Mouse (Mus musculus): ENCODE data around the gene Epb41l3. TPM values are rescaled to one million over a fixed set of nuclear protein-coding genes. Genes with fewer than 3 reads are reported as not detected.

The Epb41l3 gene
- polyA plus RNA-seq, 1 experiment, result 176 TPM

DNA sequence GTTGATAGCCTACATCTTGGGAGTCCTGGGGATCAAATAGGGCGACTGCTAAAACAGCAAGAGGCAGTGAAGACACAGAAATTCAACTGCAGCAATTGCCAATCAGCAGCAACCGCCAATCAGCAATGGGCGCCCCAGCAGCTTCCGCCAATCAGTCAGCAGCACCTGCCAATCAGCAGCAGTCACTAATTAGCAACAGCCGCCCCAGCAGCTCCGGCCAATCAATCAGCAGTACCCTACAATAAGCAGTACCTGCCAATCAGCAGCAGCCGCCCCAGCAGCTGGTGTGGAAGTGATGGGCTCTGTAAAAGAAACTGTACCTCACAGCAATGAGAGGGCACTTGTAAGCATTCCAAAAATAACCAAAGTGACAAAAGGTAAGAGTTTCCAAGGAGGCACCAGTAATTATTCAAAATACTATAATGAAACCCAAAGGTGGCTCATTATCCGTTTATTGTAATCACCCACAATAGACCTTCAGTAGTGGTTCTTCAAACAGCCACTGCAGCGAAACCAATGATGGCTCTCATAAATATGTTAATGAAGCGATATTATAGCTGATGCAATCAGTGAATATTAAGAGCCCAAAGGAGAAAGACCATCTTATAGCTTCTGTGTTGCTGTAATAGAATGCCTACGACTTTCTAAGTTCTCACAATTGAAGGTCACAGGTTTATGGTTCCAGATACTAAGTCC is 228.2 kb downstream of the Epb41l3 start:
- H3K27me3 ChIP-seq (ENCODE audit: control insufficient read depth, insufficient read depth, low read length), result no peaks in the 10 kb centered on the region; the same call in 1 of the 2 replicates
- no peak overlapping the region for H3K27ac ChIP-seq (ENCODE audit: insufficient read depth, low read depth, low read length)
- H3K4me1 ChIP-seq (ENCODE audit: control insufficient read depth, insufficient read depth, insufficient read length, low read length), result no peaks in the 10 kb centered on the region
- TF ChIP-seq CTCF (IDR thresholded peaks at IDR 0.05; ENCODE audit: extremely low read depth, insufficient read length, insufficient replicate concordance, low read depth, low read length) (no peak), POLR2A (IDR thresholded peaks at IDR 0.05; ENCODE audit: low read depth, low read length) (no peak)
- WGBS, result 79% methylated on average over 11 of the region's 11 CpGs
- H3K4me3 ChIP-seq (ENCODE audit: low read depth, low read length), result no peak overlapping the region
- no peaks in the 10 kb centered on the region for H3K36me3 ChIP-seq (ENCODE audit: control insufficient read depth, insufficient read depth, low read length)

DNA sequence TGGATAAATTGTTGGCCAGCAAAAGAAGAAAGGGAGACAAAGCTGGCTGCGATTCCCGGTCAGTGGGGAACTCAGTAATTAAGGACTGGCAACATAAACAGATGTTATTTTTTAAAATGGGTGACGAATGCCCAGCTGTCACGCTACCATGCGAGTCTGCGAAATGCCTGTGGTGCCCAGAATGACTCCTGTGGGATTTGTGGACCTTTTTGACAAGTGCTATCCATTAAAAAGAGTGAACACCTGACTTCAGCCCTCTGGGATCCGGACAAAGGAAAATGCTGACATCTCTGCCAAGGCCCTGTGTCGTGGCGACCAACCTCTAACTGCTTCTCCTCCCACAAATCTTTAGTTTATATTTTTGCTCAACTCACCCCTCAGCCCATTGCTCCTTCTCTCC is 232.2 kb downstream of the Epb41l3 start:
- H3K36me3 ChIP-seq (ENCODE audit: control insufficient read depth, insufficient read depth, low read length), result no peaks in the 10 kb centered on the region
- H3K27me3 ChIP-seq (ENCODE audit: control insufficient read depth, insufficient read depth, low read length), result no peaks in the 10 kb centered on the region; the same call in 1 of the 2 replicates
- 82% methylated on average over 9 of the region's 9 CpGs for WGBS
- no peak for TF ChIP-seq POLR2A (IDR thresholded peaks at IDR 0.05; ENCODE audit: low read depth, low read length)
- TF ChIP-seq CTCF (IDR thresholded peaks at IDR 0.05; ENCODE audit: extremely low read depth, insufficient read length, insufficient replicate concordance, low read depth, low read length), result no peak
- no peak overlapping the region for H3K4me3 ChIP-seq (ENCODE audit: low read depth, low read length)
- H3K27ac ChIP-seq (ENCODE audit: insufficient read depth, low read depth, low read length), result no peak overlapping the region
- H3K4me1 ChIP-seq (ENCODE audit: control insufficient read depth, insufficient read depth, insufficient read length, low read length), result no peaks in the 10 kb centered on the region

DNA sequence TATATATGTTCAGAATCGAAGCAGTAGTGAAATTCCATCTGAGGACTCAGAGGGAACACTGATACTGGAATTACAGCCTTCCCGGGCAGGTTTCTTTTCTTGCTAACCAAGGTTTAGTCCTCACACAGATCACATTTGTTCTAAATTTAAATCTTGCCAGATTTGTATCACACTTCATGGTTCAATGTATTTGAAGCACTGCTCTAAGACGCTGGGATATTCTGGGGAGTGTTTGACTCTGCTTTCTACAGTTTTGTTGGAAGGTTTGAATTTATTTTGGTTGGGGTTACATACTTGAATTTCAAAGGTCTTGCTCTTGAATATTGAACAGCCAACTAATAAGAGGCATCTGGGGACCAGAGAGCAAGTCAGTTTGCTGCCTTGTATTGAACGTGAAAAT is 234.4 kb downstream of the Epb41l3 start:
- no peak overlapping the region for H3K4me3 ChIP-seq (ENCODE audit: low read depth, low read length)
- H3K36me3 ChIP-seq (ENCODE audit: control insufficient read depth, insufficient read depth, low read length), result no peaks in the 10 kb centered on the region
- no peak overlapping the region for H3K27ac ChIP-seq (ENCODE audit: insufficient read depth, low read depth, low read length)
- TF ChIP-seq POLR2A (IDR thresholded peaks at IDR 0.05; ENCODE audit: low read depth, low read length) (no peak), CTCF (IDR thresholded peaks at IDR 0.05; ENCODE audit: extremely low read depth, insufficient read length, insufficient replicate concordance, low read depth, low read length) (no peak)
- no peaks in the 10 kb centered on the region for H3K4me1 ChIP-seq (ENCODE audit: control insufficient read depth, insufficient read depth, insufficient read length, low read length)
- WGBS, result 83% methylated on average over 4 of the region's 4 CpGs
- H3K27me3 ChIP-seq (ENCODE audit: control insufficient read depth, insufficient read depth, low read length), result no peaks in the 10 kb centered on the region; the same call in 1 of the 2 replicates

DNA sequence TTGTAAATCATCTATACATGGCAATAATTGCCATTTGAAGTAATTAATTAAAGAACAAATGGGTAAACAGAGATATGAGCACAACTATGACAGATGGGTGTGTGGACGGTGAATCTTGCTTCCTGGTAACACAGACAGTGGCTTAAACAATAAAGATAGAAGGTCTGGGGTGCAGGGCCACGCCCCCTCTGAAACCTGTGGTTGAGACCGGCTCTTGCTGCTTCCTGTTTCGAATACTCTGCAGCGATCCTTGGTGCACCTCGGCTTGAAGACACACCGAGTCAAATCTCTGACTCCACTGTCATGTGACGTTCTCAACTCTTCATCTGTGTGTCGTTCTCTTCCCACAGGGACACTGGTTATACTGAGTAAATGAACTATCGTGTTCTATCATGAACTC is 245.0 kb downstream of the Epb41l3 start:
- WGBS, result 73% methylated on average over 10 of the region's 10 CpGs
- Histone ChIP-seq H3K27ac (ENCODE audit: insufficient read depth, low read depth, low read length) (no peak overlapping the region), H3K36me3 (ENCODE audit: control insufficient read depth, insufficient read depth, low read length) (no peaks in the 10 kb centered on the region), H3K27me3 (ENCODE audit: control insufficient read depth, insufficient read depth, low read length) (no peaks in the 10 kb centered on the region), H3K4me3 (ENCODE audit: low read depth, low read length) (no peak overlapping the region), H3K4me1 (ENCODE audit: control insufficient read depth, insufficient read depth, insufficient read length, low read length) (no peaks in the 10 kb centered on the region)
- TF ChIP-seq CTCF (IDR thresholded peaks at IDR 0.05; ENCODE audit: extremely low read depth, insufficient read length, insufficient replicate concordance, low read depth, low read length) (no peak), POLR2A (IDR thresholded peaks at IDR 0.05; ENCODE audit: low read depth, low read length) (no peak)

DNA sequence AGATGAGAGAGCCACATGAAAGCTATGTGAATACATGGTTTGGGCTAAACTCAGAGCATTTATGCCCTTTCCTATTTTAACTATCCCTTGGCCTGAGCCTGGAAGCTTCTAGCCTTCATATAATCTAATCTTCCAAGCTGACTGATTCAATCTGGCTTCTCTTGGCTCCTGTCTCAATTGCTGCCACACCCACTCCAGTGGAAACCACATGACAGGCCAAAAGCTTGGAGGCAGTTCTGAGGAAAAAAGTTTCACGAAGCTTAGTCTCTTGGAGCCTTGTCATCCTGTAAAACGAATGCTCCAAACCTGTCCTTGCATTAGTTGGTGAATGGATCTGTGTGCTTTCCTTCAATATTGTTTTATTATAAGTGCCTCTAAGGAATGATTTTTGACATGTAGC is 247.2 kb downstream of the Epb41l3 start:
- H3K27me3 ChIP-seq (ENCODE audit: control insufficient read depth, insufficient read depth, low read length), result no peaks in the 10 kb centered on the region
- no peaks in the 10 kb centered on the region for H3K36me3 ChIP-seq (ENCODE audit: control insufficient read depth, insufficient read depth, low read length)
- WGBS, result 90% methylated on average over 2 of the region's 2 CpGs
- TF ChIP-seq POLR2A (IDR thresholded peaks at IDR 0.05; ENCODE audit: low read depth, low read length), result no peak
- H3K27ac ChIP-seq (ENCODE audit: insufficient read depth, low read depth, low read length), result no peak overlapping the region
- no peak overlapping the region for H3K4me3 ChIP-seq (ENCODE audit: low read depth, low read length)
- no peaks in the 10 kb centered on the region for H3K4me1 ChIP-seq (ENCODE audit: control insufficient read depth, insufficient read depth, insufficient read length, low read length)

Other genes with a start within 250 kb of the Epb41l3 start
- gene Tmem200c, start 249.1 kb upstream of the Epb41l3 start, polyA plus RNA-seq (2012; rRNA removed), result 0.34 and 0.48 TPM in 2 replicates